Mouse (Mus musculus): Measurements from ENCODE around the gene Slc25a18. TPM values are rescaled to one million over a fixed set of nuclear protein-coding genes. Genes with fewer than 3 reads are reported as not detected.

Slc25a18 gene
- polyA plus RNA-seq (2021; fragmentation: Nextera tagmentation) = 46.0 and 63.1 TPM in 2 replicates
- long read RNA-seq, experiment 1, transcript Slc25a18-201 (10 exons, 1,911 nt) = major isoform, 281 of 318 reads
- long read RNA-seq, experiment 1, partial matches to known transcripts = 11 of 318 reads
- long read RNA-seq, experiment 1, other reads (novel, unspliced or antisense) = 26 of 318 reads
- long read RNA-seq, experiment 2, transcript Slc25a18-201 (10 exons, 1,911 nt) = major isoform, 50 of 71 reads
- long read RNA-seq, experiment 2, partial matches to known transcripts = 5 of 71 reads
- long read RNA-seq, experiment 2, other reads (novel, unspliced or antisense) = 16 of 71 reads

GRCm38 (mm10) chr6:120773149-120773628, at the start of gene Slc25a18:
Slc25a18 (plus strand) TSS chr6:120773578.

GRCm38 (mm10) chr6:120822307-120822928, 49.0 kb downstream of the Slc25a18 start, which contains the start of gene Atp6v1e1:
Atp6v1e1 (minus strand) TSS chr6:120822793.

GRCm38 (mm10) chr6:120835474-120836374, 62.3 kb downstream of the Slc25a18 start, which contains the start of gene Bcl2l13:
Bcl2l13 (plus strand) TSS chr6:120836212.

Other genes with a start within 250 kb of the Slc25a18 start
- 8.2 and 11.2 TPM in 2 replicates for gene Hdhd5, start 242.3 kb upstream of the Slc25a18 start, polyA plus RNA-seq (2021; fragmentation: Nextera tagmentation)
- 0.44 and 1.4 TPM in 2 replicates for gene Cecr2, start 107.2 kb upstream of the Slc25a18 start, polyA plus RNA-seq (2021; fragmentation: Nextera tagmentation)
- 582 and 690 TPM in 2 replicates for gene Atp6v1e1, start 49.2 kb downstream of the Slc25a18 start, polyA plus RNA-seq (2021; fragmentation: Nextera tagmentation)
- 8.7 and 10.9 TPM in 2 replicates for gene Bcl2l13, start 62.6 kb downstream of the Slc25a18 start, polyA plus RNA-seq (2021; fragmentation: Nextera tagmentation)
- gene Bid, start 143.3 kb downstream of the Slc25a18 start, polyA plus RNA-seq (2021; fragmentation: Nextera tagmentation) = 10.7 and 15.9 TPM in 2 replicates

All from left cerebral cortex, adult 6 months (tissue).